Mouse (Mus musculus): ENCODE measurements around the gene Ccdc28a.

Ccdc28a gene

GRCm38 (mm10) chr10:18197206-18197979 is 37.4 kb downstream of the Ccdc28a start:
- in situ Hi-C loops (cut with MboI; ENCODE audit: low sequenced_read_pairs) = no loop called here

GRCm38 (mm10) chr10:18194737-18195141 is 40.1 kb downstream of the Ccdc28a start:
- in situ Hi-C loops (cut with MboI; ENCODE audit: low sequenced_read_pairs) = no loop called here

- in situ Hi-C loops (cut with MboI; ENCODE audit: low sequenced_read_pairs) = no loop called here
These were observed 40.6 kb downstream of the Ccdc28a start for GRCm38 (mm10) chr10:18194156-18194555.

GRCm38 (mm10) chr10:18193221-18193620 is 41.6 kb downstream of the Ccdc28a start:
- in situ Hi-C loops (cut with MboI; ENCODE audit: low sequenced_read_pairs) = no loop called here

GRCm38 (mm10) chr10:18191706-18192105 is 43.1 kb downstream of the Ccdc28a start:
- in situ Hi-C loops (cut with MboI; ENCODE audit: low sequenced_read_pairs) = no loop called here

- in situ Hi-C loops (cut with MboI; ENCODE audit: low sequenced_read_pairs) = no loop called here
These were observed 45.3 kb downstream of the Ccdc28a start for GRCm38 (mm10) chr10:18189498-18189897.

GRCm38 (mm10) chr10:18188564-18188963 is 46.2 kb downstream of the Ccdc28a start:
- in situ Hi-C loops (cut with MboI; ENCODE audit: low sequenced_read_pairs) = no loop called here

GRCm38 (mm10) chr10:18182246-18182645 is 52.6 kb downstream of the Ccdc28a start:
- in situ Hi-C loops (cut with MboI; ENCODE audit: low sequenced_read_pairs) = no loop called here

- in situ Hi-C loops (cut with MboI; ENCODE audit: low sequenced_read_pairs) = no loop called here
These were observed 57.5 kb downstream of the Ccdc28a start for GRCm38 (mm10) chr10:18177304-18177703.

- in situ Hi-C loops (cut with MboI; ENCODE audit: low sequenced_read_pairs) = no loop called here
These were observed 58.1 kb downstream of the Ccdc28a start for GRCm38 (mm10) chr10:18176722-18177121.

GRCm38 (mm10) chr10:18175087-18175486 is 59.7 kb downstream of the Ccdc28a start:
- in situ Hi-C loops (cut with MboI; ENCODE audit: low sequenced_read_pairs) = no loop called here
